Mouse (Mus musculus) liver, postnatal 0 days (tissue): ENCODE data around the gene Krt84.

ENCODE experiments used
- CTCF ChIP-seq: sonication (generic); IDR thresholded peaks from 2 replicates; pipeline ENCODE4 v1.5.1; 2016; ENCODE audit warnings: antibody characterized with exemption, low read depth
- EP300 ChIP-seq: IDR thresholded peaks from 2 replicates; pipeline ENCODE4 v1.6.1; 2016; ENCODE audit warnings: antibody characterized with exemption, low read depth, mild to moderate bottlenecking

DNA sequence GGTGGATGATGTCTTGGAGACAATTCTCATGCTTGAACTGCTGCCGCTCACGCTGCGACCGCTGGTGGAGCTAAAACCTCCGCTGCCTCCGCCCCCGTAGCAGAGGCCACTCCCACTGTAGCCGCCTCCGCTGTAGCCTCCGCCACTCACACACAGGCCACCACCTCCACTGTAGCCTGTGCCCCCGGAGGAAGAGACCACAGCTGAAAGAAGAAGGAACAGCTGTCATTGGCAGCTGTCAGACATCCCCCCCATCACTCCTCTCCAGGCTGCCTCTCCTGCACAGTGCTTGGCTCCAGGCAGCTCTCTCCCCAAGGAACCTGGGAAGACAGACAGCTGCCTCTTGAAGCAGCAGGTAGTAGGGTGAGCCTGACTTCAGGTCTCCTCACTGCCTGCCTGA lies 20.5 kb upstream of the Krt84 start:
- no peak for TF ChIP-seq CTCF
- TF ChIP-seq EP300, result no peak
